Mouse (Mus musculus): ENCODE measurements around the gene Krt39. TPM values are rescaled to one million over a fixed set of nuclear protein-coding genes. Genes with fewer than 3 reads are reported as not detected.

The Krt39 gene
- polyA plus RNA-seq, 2 experiments, result not detected

- no peak overlapping the region for H3K9ac ChIP-seq (replicated peaks)
- no peaks in the 10 kb centered on the region for H3K9me3 ChIP-seq (ENCODE audit: control insufficient read depth, low read length)
- no peak overlapping the region for H3K27ac ChIP-seq
- H3K4me3 ChIP-seq (ENCODE audit: insufficient read depth in 1 of 2, low read depth in 2 of 2, low read length in 2 of 2), result no peak overlapping the region
- no peak for TF ChIP-seq CTCF (IDR thresholded peaks at IDR 0.05; ENCODE audit: low read depth)
- no peak for TF ChIP-seq EP300 (IDR thresholded peaks at IDR 0.05; ENCODE audit: low read depth)
- no peaks in the 10 kb centered on the region for H3K36me3 ChIP-seq (replicated peaks; ENCODE audit: control insufficient read depth, insufficient read depth, low read depth)
- no peak for DNase-seq (ENCODE audit: low read depth in 3 of 3, low spot score in 3 of 3)
- no peaks in the 10 kb centered on the region for H3K4me1 ChIP-seq (replicated peaks; ENCODE audit: control insufficient read depth in 2 of 2, insufficient read depth in 2 of 2, low read length in 1 of 2)
- H3K27me3 ChIP-seq (ENCODE audit: control insufficient read depth, insufficient read depth, low read length), result no peaks in the 10 kb centered on the region
- ATAC-seq (ENCODE audit: insufficient read depth), result no peak
- 65% methylated on average over 6 of the region's 6 CpGs for WGBS (ENCODE audit: insufficient replicate concordance)
- no peak overlapping the region for H3K4me2 ChIP-seq (ENCODE audit: low read depth)
These were observed 47.7 kb downstream of the Krt39 start for GRCm38 (mm10) chr11:99473433-99473832.

GRCm38 (mm10) chr11:99472405-99472804, 48.7 kb downstream of the Krt39 start:
- Histone ChIP-seq H3K9me3 (ENCODE audit: control insufficient read depth, low read length) (no peaks in the 10 kb centered on the region), H3K4me1 (replicated peaks; ENCODE audit: control insufficient read depth in 2 of 2, insufficient read depth in 2 of 2, low read length in 1 of 2) (no peaks in the 10 kb centered on the region), H3K9ac (replicated peaks) (no peak overlapping the region), H3K27me3 (ENCODE audit: control insufficient read depth, insufficient read depth, low read length) (no peaks in the 10 kb centered on the region), H3K4me3 (ENCODE audit: insufficient read depth in 1 of 2, low read depth in 2 of 2, low read length in 2 of 2) (no peak overlapping the region), H3K27ac (no peak overlapping the region), H3K4me2 (ENCODE audit: low read depth) (no peak overlapping the region), H3K36me3 (replicated peaks; ENCODE audit: control insufficient read depth, insufficient read depth, low read depth) (no peaks in the 10 kb centered on the region)
- TF ChIP-seq CTCF (IDR thresholded peaks at IDR 0.05; ENCODE audit: low read depth) (no peak), EP300 (IDR thresholded peaks at IDR 0.05; ENCODE audit: low read depth) (no peak)
- no peak for ATAC-seq (ENCODE audit: insufficient read depth)
- WGBS (ENCODE audit: insufficient replicate concordance), result 59% methylated on average over 4 of the region's 4 CpGs
- DNase-seq (ENCODE audit: low read depth in 3 of 3, low spot score in 3 of 3), result no peak

- Histone ChIP-seq H3K9ac (replicated peaks) (no peak overlapping the region), H3K4me1 (replicated peaks; ENCODE audit: control insufficient read depth in 2 of 2, insufficient read depth in 2 of 2, low read length in 1 of 2) (no peaks in the 10 kb centered on the region), H3K36me3 (replicated peaks; ENCODE audit: control insufficient read depth, insufficient read depth, low read depth) (no peaks in the 10 kb centered on the region), H3K4me3 (ENCODE audit: insufficient read depth in 1 of 2, low read depth in 2 of 2, low read length in 2 of 2) (no peak overlapping the region), H3K9me3 (ENCODE audit: control insufficient read depth, low read length) (no peaks in the 10 kb centered on the region), H3K27me3 (ENCODE audit: control insufficient read depth, insufficient read depth, low read length) (no peaks in the 10 kb centered on the region), H3K27ac (no peak overlapping the region), H3K4me2 (ENCODE audit: low read depth) (no peak overlapping the region)
- 72% methylated on average over 6 of the region's 6 CpGs for WGBS (ENCODE audit: insufficient replicate concordance)
- ATAC-seq (ENCODE audit: insufficient read depth), result no peak
- TF ChIP-seq CTCF (IDR thresholded peaks at IDR 0.05; ENCODE audit: low read depth) (no peak), EP300 (IDR thresholded peaks at IDR 0.05; ENCODE audit: low read depth) (no peak)
- DNase-seq (ENCODE audit: low read depth in 3 of 3, low spot score in 3 of 3), result no peak
These were observed 49.2 kb downstream of the Krt39 start for GRCm38 (mm10) chr11:99471946-99472345.

GRCm38 (mm10) chr11:99469228-99469627, 51.9 kb downstream of the Krt39 start:
- Histone ChIP-seq H3K27me3 (ENCODE audit: control insufficient read depth, insufficient read depth, low read length) (no peaks in the 10 kb centered on the region), H3K4me2 (ENCODE audit: low read depth) (no peak overlapping the region), H3K9me3 (ENCODE audit: control insufficient read depth, low read length) (no peaks in the 10 kb centered on the region), H3K4me1 (replicated peaks; ENCODE audit: control insufficient read depth in 2 of 2, insufficient read depth in 2 of 2, low read length in 1 of 2) (no peaks in the 10 kb centered on the region), H3K4me3 (ENCODE audit: insufficient read depth in 1 of 2, low read depth in 2 of 2, low read length in 2 of 2) (no peak overlapping the region), H3K36me3 (replicated peaks; ENCODE audit: control insufficient read depth, insufficient read depth, low read depth) (no peaks in the 10 kb centered on the region), H3K27ac (no peak overlapping the region), H3K9ac (replicated peaks) (no peak overlapping the region)
- no peak for TF ChIP-seq CTCF (IDR thresholded peaks at IDR 0.05; ENCODE audit: low read depth)
- no peak for TF ChIP-seq EP300 (IDR thresholded peaks at IDR 0.05; ENCODE audit: low read depth)
- no peak for ATAC-seq (ENCODE audit: insufficient read depth)
- no peak for DNase-seq (ENCODE audit: low read depth in 3 of 3, low spot score in 3 of 3)
- WGBS (ENCODE audit: insufficient replicate concordance), result 47% methylated on average over 4 of the region's 4 CpGs

GRCm38 (mm10) chr11:99468566-99468965, 52.6 kb downstream of the Krt39 start:
- DNase-seq (ENCODE audit: low read depth in 3 of 3, low spot score in 3 of 3) (no peak), ATAC-seq (ENCODE audit: insufficient read depth) (no peak)
- Histone ChIP-seq H3K4me2 (ENCODE audit: low read depth) (no peak overlapping the region), H3K4me1 (replicated peaks; ENCODE audit: control insufficient read depth in 2 of 2, insufficient read depth in 2 of 2, low read length in 1 of 2) (no peaks in the 10 kb centered on the region), H3K27me3 (ENCODE audit: control insufficient read depth, insufficient read depth, low read length) (no peaks in the 10 kb centered on the region), H3K9me3 (ENCODE audit: control insufficient read depth, low read length) (no peaks in the 10 kb centered on the region), H3K9ac (replicated peaks) (no peak overlapping the region), H3K27ac (no peak overlapping the region), H3K4me3 (ENCODE audit: insufficient read depth in 1 of 2, low read depth in 2 of 2, low read length in 2 of 2) (no peak overlapping the region), H3K36me3 (replicated peaks; ENCODE audit: control insufficient read depth, insufficient read depth, low read depth) (no peaks in the 10 kb centered on the region)
- TF ChIP-seq EP300 (IDR thresholded peaks at IDR 0.05; ENCODE audit: low read depth) (no peak), CTCF (IDR thresholded peaks at IDR 0.05; ENCODE audit: low read depth) (no peak)
- WGBS (ENCODE audit: insufficient replicate concordance), result 61% methylated on average over 11 of the region's 11 CpGs

Data from liver, embryonic 14.5 days (tissue).